Mouse (Mus musculus): ENCODE results near the gene Zap70.

Zap70 gene

GRCm38 (mm10) chr1:36761568-36761967 lies at the start of gene Zap70:
TSS of gene Zap70 (plus strand) at chr1:36761798.
- DNase-seq (ENCODE audit: extremely low read depth, low read depth): no peak

GRCm38 (mm10) chr1:36714311-36714710 lies 47.3 kb upstream of the Zap70 start, which contains the start of gene Actr1b:
TSS of gene Actr1b (minus strand) at chr1:36714422.
- no peak for DNase-seq (ENCODE audit: extremely low read depth, low read depth)

GRCm38 (mm10) chr1:36718786-36719185 lies 42.8 kb upstream of the Zap70 start:
- DNase-seq (ENCODE audit: extremely low read depth, low read depth): no peak

GRCm38 (mm10) chr1:36723146-36724056 lies 38.2 kb upstream of the Zap70 start:
- no peak for DNase-seq (ENCODE audit: extremely low read depth, low read depth)

GRCm38 (mm10) chr1:36724057-36724431 lies 37.6 kb upstream of the Zap70 start:
- DNase-seq (ENCODE audit: extremely low read depth, low read depth): no peak

GRCm38 (mm10) chr1:36737300-36737699 lies 24.3 kb upstream of the Zap70 start:
- peak; percentile 66 for DNase-seq (ENCODE audit: extremely low read depth, low read depth)

GRCm38 (mm10) chr1:36739231-36739630 lies 22.4 kb upstream of the Zap70 start:
- no peak for DNase-seq (ENCODE audit: extremely low read depth, low read depth)

GRCm38 (mm10) chr1:36743046-36743445 lies 18.6 kb upstream of the Zap70 start:
- no peak for DNase-seq (ENCODE audit: extremely low read depth, low read depth)

GRCm38 (mm10) chr1:36744268-36744944 lies 17.2 kb upstream of the Zap70 start:
- DNase-seq (ENCODE audit: extremely low read depth, low read depth): peak; percentile 52

GRCm38 (mm10) chr1:36745661-36746060 lies 15.9 kb upstream of the Zap70 start:
- no peak for DNase-seq (ENCODE audit: extremely low read depth, low read depth)

- peak; percentile 28 for DNase-seq (ENCODE audit: extremely low read depth, low read depth)
Observed at GRCm38 (mm10) chr1:36746452-36746851, 15.1 kb upstream of the Zap70 start.

GRCm38 (mm10) chr1:36753932-36754675 lies 7.5 kb upstream of the Zap70 start:
- peak; percentile 21 for DNase-seq (ENCODE audit: extremely low read depth, low read depth)

GRCm38 (mm10) chr1:36758553-36758952 lies 3.0 kb upstream of the Zap70 start:
- no peak for DNase-seq (ENCODE audit: extremely low read depth, low read depth)

- DNase-seq (ENCODE audit: extremely low read depth, low read depth): no peak
Observed at GRCm38 (mm10) chr1:36759076-36759475, 2.5 kb upstream of the Zap70 start.

- DNase-seq (ENCODE audit: extremely low read depth, low read depth): no peak
Observed at GRCm38 (mm10) chr1:36760401-36760800, 1.2 kb upstream of the Zap70 start.

GRCm38 (mm10) chr1:36761061-36761460 lies 537 bp upstream of the Zap70 start:
- no peak for DNase-seq (ENCODE audit: extremely low read depth, low read depth)

GRCm38 (mm10) chr1:36766431-36767205 lies 5.0 kb downstream of the Zap70 start:
- DNase-seq (ENCODE audit: extremely low read depth, low read depth): no peak

- DNase-seq (ENCODE audit: extremely low read depth, low read depth): no peak
Observed at GRCm38 (mm10) chr1:36767321-36767720, 5.7 kb downstream of the Zap70 start.

GRCm38 (mm10) chr1:36768786-36769185 lies 7.2 kb downstream of the Zap70 start:
- no peak for DNase-seq (ENCODE audit: extremely low read depth, low read depth)

- DNase-seq (ENCODE audit: extremely low read depth, low read depth): no peak
Observed at GRCm38 (mm10) chr1:36769951-36770350, 8.4 kb downstream of the Zap70 start.

- no peak for DNase-seq (ENCODE audit: extremely low read depth, low read depth)
Observed at GRCm38 (mm10) chr1:36770998-36771397, 9.4 kb downstream of the Zap70 start.
